Mouse (Mus musculus) limb, embryonic 11.5 days (tissue): ENCODE data around the gene Tprn. TPM values are rescaled to one million over a fixed set of nuclear protein-coding genes. Genes with fewer than 3 reads are reported as not detected.

Experiments used
- ATAC-seq: fragments of 200-750 bp; cut with Nextera tagmentation; 2 replicates; pipeline ENCODE4 v1.8.0; 2017; ENCODE audit warnings: low read depth; ENCODE audit not compliant: insufficient number of reproducible peaks, low FRiP score, low TSS enrichment
- DNase-seq: peaks from one replicate; pipeline ENCODE4 v3.0.0-alpha.2; 2015; ENCODE audit warnings: low spot score
- H3K27ac ChIP-seq: fragments of 300-500 bp; sonication (generic); replicated peaks from 2 replicates; pipeline ENCODE4 v1.5.1; 2014; ENCODE audit warnings: low read depth, mild to moderate bottlenecking, low read length
- H3K27me3 ChIP-seq: fragments of 300-500 bp; sonication (generic); 2 replicates; pipeline ENCODE4 v1.6.1; 2014; ENCODE audit warnings: mild to moderate bottlenecking, low read length, mixed read lengths; ENCODE audit not compliant: control insufficient read depth, insufficient read depth
- H3K36me3 ChIP-seq: fragments of 300-500 bp; sonication (generic); 2 replicates; pipeline ENCODE4 v1.6.1; 2014; ENCODE audit warnings: mild to moderate bottlenecking, low read length, moderate library complexity, mixed read lengths; ENCODE audit not compliant: control insufficient read depth, insufficient read depth
- H3K4me1 ChIP-seq: fragments of 300-500 bp; sonication (generic); 2 replicates; pipeline ENCODE4 v1.6.1; 2014; ENCODE audit warnings: low read length, mixed read lengths; ENCODE audit not compliant: control insufficient read depth, insufficient read depth
- H3K4me2 ChIP-seq: fragments of 300-500 bp; sonication (generic); 2 replicates; pipeline ENCODE4 v1.6.1; 2014; ENCODE audit warnings: low read depth, mild to moderate bottlenecking, moderate library complexity; ENCODE audit not compliant: severe bottlenecking
- H3K4me3 ChIP-seq: fragments of 300-500 bp; sonication (generic); 2 replicates; pipeline ENCODE4 v1.5.1; 2014; ENCODE audit warnings: low read depth, low read length
- H3K9ac ChIP-seq: fragments of 300-500 bp; sonication (generic); 2 replicates; pipeline ENCODE4 v1.6.1; 2014; ENCODE audit warnings: mild to moderate bottlenecking, low read length
- H3K9me3 ChIP-seq: fragments of 300-500 bp; sonication (generic); 2 replicates; pipeline ENCODE4 v1.6.1; 2016; ENCODE audit warnings: low read length; ENCODE audit not compliant: control insufficient read depth
- WGBS: fragments of 180-500 bp; shearing (Covaris S2); extraction: QIAGEN DNeasy Blood & Tissue Kit; methylation state at CpG from one replicate; pipeline ENCODE4 v1.1.7; 2014; 5-methylcytosine and 5-hydroxymethylcytosine counted together
- polyA plus RNA-seq: library from polyadenylated mRNA; unstranded; fragments of >200 nt; fragmentation: Nextera tagmentation; extraction: Ambion mirVana; gene quantifications from 2 replicates; pipeline ENCODE4 v1.2.1, GENCODE M21; 2014

Tprn gene
- polyA plus RNA-seq, 1 experiment from 2014 or later: 5.7 TPM

DNA sequence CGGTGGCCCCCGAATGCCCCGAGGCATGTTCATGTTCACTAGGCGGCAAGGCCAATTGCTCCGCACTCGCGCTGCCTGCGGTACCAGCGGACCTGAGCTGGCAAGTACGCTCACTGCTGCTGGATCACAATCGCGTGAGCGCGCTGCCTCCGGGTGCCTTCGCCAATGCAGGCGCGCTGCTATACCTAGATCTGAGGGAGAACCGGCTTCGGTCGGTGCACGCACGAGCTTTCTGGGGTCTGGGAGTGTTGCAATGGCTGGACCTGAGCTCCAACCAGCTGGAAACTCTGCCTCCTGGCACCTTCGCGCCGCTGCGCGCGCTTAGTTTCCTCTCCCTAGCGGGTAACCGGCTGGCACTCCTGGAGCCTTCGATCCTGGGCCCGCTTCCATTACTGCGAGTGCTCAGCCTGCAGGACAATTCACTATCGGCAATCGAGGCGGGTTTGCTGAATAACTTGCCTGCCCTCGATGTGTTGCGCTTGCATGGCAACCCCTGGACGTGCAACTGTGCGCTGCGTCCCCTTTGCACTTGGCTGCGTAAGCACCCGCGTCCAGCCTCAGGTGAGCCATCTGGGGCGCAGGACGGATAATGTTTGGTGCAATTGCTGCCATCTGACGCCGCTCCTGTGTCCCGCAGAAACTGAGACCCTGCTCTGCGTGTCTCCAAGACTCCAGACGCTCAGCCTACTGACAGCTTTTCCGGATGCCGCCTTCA lies 27.8 kb downstream of the Tprn start:
- H3K4me3 ChIP-seq: no peak overlapping the region
- peaks cover 3% of the 10 kb centered on the region; the same call in 1 of the 2 replicates for H3K4me1 ChIP-seq
- no peak overlapping the region for H3K4me2 ChIP-seq
- DNase-seq (peak; percentile 38), ATAC-seq (no peak)
- peaks cover 3% of the 10 kb centered on the region; the same call in 1 of the 2 replicates for H3K36me3 ChIP-seq
- peaks cover 55% of the 10 kb centered on the region for H3K27me3 ChIP-seq
- no peak overlapping the region for H3K27ac ChIP-seq
- H3K9me3 ChIP-seq: no peaks in the 10 kb centered on the region
- H3K9ac ChIP-seq: no peak overlapping the region
- WGBS: 2% methylated on average over 54 of the region's 54 CpGs

- peaks cover 3% of the 10 kb centered on the region; the same call in 1 of the 2 replicates for H3K36me3 ChIP-seq
- H3K9me3 ChIP-seq: no peaks in the 10 kb centered on the region
- no peak overlapping the region for H3K4me3 ChIP-seq
- no peak for DNase-seq
- H3K4me1 ChIP-seq: peaks cover 3% of the 10 kb centered on the region; the same call in 1 of the 2 replicates
- no peak overlapping the region for H3K27ac ChIP-seq
- peaks cover 55% of the 10 kb centered on the region for H3K27me3 ChIP-seq
- WGBS: 2% methylated on average over 18 of the region's 18 CpGs
- no peak overlapping the region for H3K4me2 ChIP-seq
- no peak overlapping the region for H3K9ac ChIP-seq
- ATAC-seq: no peak
These were observed 28.4 kb downstream of the Tprn start for GRCm38 (mm10) chr2:25290816-25291130.

- 11% methylated on average over 32 of the region's 32 CpGs for WGBS
These were observed 29.0 kb downstream of the Tprn start for GRCm38 (mm10) chr2:25291184-25292053.

GRCm38 (mm10) chr2:25292054-25292544 lies 29.7 kb downstream of the Tprn start:
- Histone ChIP-seq H3K27ac (no peak overlapping the region), H3K4me1 (peaks cover 3% of the 10 kb centered on the region; the same call in 1 of the 2 replicates), H3K36me3 (no peaks in the 10 kb centered on the region), H3K9ac (no peak overlapping the region; the same call in 1 of the 2 replicates), H3K27me3 (peaks cover 58% of the 10 kb centered on the region), H3K9me3 (no peaks in the 10 kb centered on the region), H3K4me3 (peak overlapping the region; percentile 17), H3K4me2 (peak overlapping the region; percentile 36)
- 5% methylated on average over 39 of the region's 43 CpGs for WGBS
- ATAC-seq (no peak; the same call in 1 of the 2 replicates), DNase-seq (peak; percentile 29)

More at GRCm38 (mm10) chr2:25291184-25292053, 29.0 kb downstream of the Tprn start:
- no peak overlapping the region; the same call in 1 of the 2 replicates for H3K9ac ChIP-seq
- H3K4me2 ChIP-seq: no peak overlapping the region; the same call in 1 of the 2 replicates
- ATAC-seq: 0 out of 2 replicates have a peak, but pooled peaks have one; percentile 40
- H3K36me3 ChIP-seq: no peaks in the 10 kb centered on the region
- H3K9me3 ChIP-seq: no peaks in the 10 kb centered on the region
- no peak overlapping the region for H3K27ac ChIP-seq
- H3K4me3 ChIP-seq: peak overlapping the region; percentile 17
- H3K4me1 ChIP-seq: peaks cover 3% of the 10 kb centered on the region; the same call in 1 of the 2 replicates
- DNase-seq: no peak
- peaks cover 55% of the 10 kb centered on the region for H3K27me3 ChIP-seq

GRCm38 (mm10) chr2:25292856-25293255 lies 30.4 kb downstream of the Tprn start:
- Histone ChIP-seq H3K4me3 (no peak overlapping the region), H3K27ac (no peak overlapping the region), H3K9me3 (no peaks in the 10 kb centered on the region), H3K9ac (no peak overlapping the region), H3K4me1 (peaks cover 3% of the 10 kb centered on the region; the same call in 1 of the 2 replicates), H3K4me2 (no peak overlapping the region), H3K36me3 (no peaks in the 10 kb centered on the region), H3K27me3 (peaks cover 56% of the 10 kb centered on the region)
- ATAC-seq: no peak
- peak; percentile 90 for DNase-seq
- 0% methylated on average over 1 of the region's 1 CpGs for WGBS

GRCm38 (mm10) chr2:25293706-25294105 lies 31.3 kb downstream of the Tprn start:
- H3K4me2 ChIP-seq: no peak overlapping the region
- ATAC-seq: no peak

GRCm38 (mm10) chr2:25297093-25297492 lies 34.7 kb downstream of the Tprn start:
- H3K9me3 ChIP-seq: no peaks in the 10 kb centered on the region
- DNase-seq (no peak), ATAC-seq (no peak)
- H3K4me3 ChIP-seq: no peak overlapping the region
- no peaks in the 10 kb centered on the region for H3K36me3 ChIP-seq
- peaks cover 2% of the 10 kb centered on the region; the same call in 1 of the 2 replicates for H3K4me1 ChIP-seq
- H3K4me2 ChIP-seq: no peak overlapping the region
- H3K27ac ChIP-seq: no peak overlapping the region
- H3K9ac ChIP-seq: no peak overlapping the region
- 82% methylated on average over 8 of the region's 8 CpGs for WGBS
- peaks cover 14% of the 10 kb centered on the region for H3K27me3 ChIP-seq

More at GRCm38 (mm10) chr2:25293706-25294105, 31.3 kb downstream of the Tprn start:
- WGBS: 72% methylated on average over 9 of the region's 9 CpGs
- DNase-seq: no peak
- H3K4me3 ChIP-seq: no peak overlapping the region
- H3K4me1 ChIP-seq: peaks cover 3% of the 10 kb centered on the region; the same call in 1 of the 2 replicates
- H3K27ac ChIP-seq: no peak overlapping the region
- H3K27me3 ChIP-seq: peaks cover 47% of the 10 kb centered on the region
- H3K36me3 ChIP-seq: no peaks in the 10 kb centered on the region
- H3K9me3 ChIP-seq: no peaks in the 10 kb centered on the region
- H3K9ac ChIP-seq: no peak overlapping the region

- H3K4me2 ChIP-seq: no peak overlapping the region
- 86% methylated on average over 10 of the region's 10 CpGs for WGBS
These were observed 35.6 kb downstream of the Tprn start for GRCm38 (mm10) chr2:25298046-25298445.

More at GRCm38 (mm10) chr2:25298046-25298445, 35.6 kb downstream of the Tprn start:
- Histone ChIP-seq H3K27ac (no peak overlapping the region), H3K4me3 (no peak overlapping the region), H3K4me1 (no peaks in the 10 kb centered on the region), H3K9ac (no peak overlapping the region), H3K9me3 (no peaks in the 10 kb centered on the region), H3K27me3 (peaks cover 5% of the 10 kb centered on the region; the same call in 1 of the 2 replicates), H3K36me3 (no peaks in the 10 kb centered on the region)
- no peak for DNase-seq
- no peak for ATAC-seq
